Mouse (Mus musculus): Measurements from ENCODE around the gene Gm12355.

DNA sequence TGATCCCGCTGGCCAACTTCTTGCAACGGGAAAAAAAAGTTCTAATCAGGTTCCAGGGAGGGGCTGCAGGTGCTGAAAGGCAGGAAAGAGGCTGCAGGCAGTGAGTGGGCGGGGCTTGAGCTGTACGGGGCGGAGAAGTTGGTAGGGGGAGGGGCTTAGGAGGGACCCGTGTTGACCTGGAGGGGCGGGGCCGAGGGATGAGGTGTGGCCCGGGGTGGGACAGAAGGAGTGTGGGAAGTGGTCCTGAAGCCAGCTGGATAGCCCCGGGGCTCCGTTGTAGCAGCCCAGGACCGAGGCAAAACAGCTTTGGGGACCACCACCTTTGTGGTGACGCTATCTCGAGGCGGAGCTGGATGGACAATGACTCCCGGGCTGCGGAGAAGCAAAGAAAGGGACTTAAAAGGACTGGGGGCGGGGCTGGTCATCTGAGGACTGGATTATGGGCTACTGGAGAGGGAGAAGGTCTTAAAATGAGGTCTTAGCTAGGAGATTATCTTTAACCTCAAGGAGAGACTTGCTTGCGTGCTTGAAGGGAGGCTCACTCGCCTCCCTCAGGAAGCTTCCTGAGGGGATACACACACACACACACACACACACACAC, 23.3 kb downstream of the Gm12355 start:
- TF ChIP-seq CTCF (IDR thresholded peaks at IDR 0.05; ENCODE audit: low read depth) (no peak), EP300 (IDR thresholded peaks at IDR 0.05; ENCODE audit: low read depth) (no peak)

Data from heart, postnatal 0 days (tissue).